Mouse (Mus musculus) skeletal muscle tissue, adult 2 months (tissue): ENCODE measurements around the gene Gbx2.

ENCODE experiments used
- DNase-seq: peaks from one replicate; pipeline ENCODE4 v3.0.0-alpha.2; 2012; ENCODE audit warnings: low read depth, low spot score

Gene Gbx2

GRCm38 (mm10) chr1:89935493-89936348, 4.7 kb upstream of the Gbx2 start:
- DNase-seq: no peak

GRCm38 (mm10) chr1:89934316-89935260, 3.6 kb upstream of the Gbx2 start:
- DNase-seq: no peak

- DNase-seq: no peak
Observed at GRCm38 (mm10) chr1:89933786-89934185, 2.8 kb upstream of the Gbx2 start.

- DNase-seq: no peak
Observed at GRCm38 (mm10) chr1:89933028-89933427, 2.0 kb upstream of the Gbx2 start.

GRCm38 (mm10) chr1:89932616-89933015, 1.6 kb upstream of the Gbx2 start:
- DNase-seq: no peak

- DNase-seq: no peak
Observed at GRCm38 (mm10) chr1:89932021-89932423, 1.0 kb upstream of the Gbx2 start.

- no peak for DNase-seq
Observed at GRCm38 (mm10) chr1:89930551-89930950, 428 bp downstream of the Gbx2 start.

- DNase-seq: no peak
Observed at GRCm38 (mm10) chr1:89929721-89930505, 1.1 kb downstream of the Gbx2 start.

- DNase-seq: no peak
Observed at GRCm38 (mm10) chr1:89929181-89929580, 1.8 kb downstream of the Gbx2 start.

- DNase-seq: no peak
Observed at GRCm38 (mm10) chr1:89928676-89929075, 2.3 kb downstream of the Gbx2 start.

- no peak for DNase-seq
Observed at GRCm38 (mm10) chr1:89927061-89927661, 3.8 kb downstream of the Gbx2 start.

- no peak for DNase-seq
Observed at GRCm38 (mm10) chr1:89926583-89927060, 4.4 kb downstream of the Gbx2 start.

- DNase-seq: no peak
Observed at GRCm38 (mm10) chr1:89925501-89926190, 5.3 kb downstream of the Gbx2 start.

- no peak for DNase-seq
Observed at GRCm38 (mm10) chr1:89923642-89924020, 7.3 kb downstream of the Gbx2 start.

- no peak for DNase-seq
Observed at GRCm38 (mm10) chr1:89922883-89923641, 7.9 kb downstream of the Gbx2 start.

- no peak for DNase-seq
Observed at GRCm38 (mm10) chr1:89922282-89922681, 8.7 kb downstream of the Gbx2 start.

- DNase-seq: no peak
Observed at GRCm38 (mm10) chr1:89921806-89922205, 9.2 kb downstream of the Gbx2 start.

GRCm38 (mm10) chr1:89919206-89919605, 11.8 kb downstream of the Gbx2 start:
- DNase-seq: no peak

- no peak for DNase-seq
Observed at GRCm38 (mm10) chr1:89918111-89918510, 12.9 kb downstream of the Gbx2 start.

GRCm38 (mm10) chr1:89913611-89914010, 17.4 kb downstream of the Gbx2 start:
- DNase-seq: no peak
